Mouse (Mus musculus) liver, adult 2 months (tissue): Measurements from ENCODE around the gene Hdac2.

Experiments
- CTCF ChIP-seq: fragments of 200-500 bp; IDR thresholded peaks from 2 replicates; pipeline ENCODE4 v1.5.1; 2011; ENCODE audit warnings: low read depth, low read length, control low read depth
- POLR2A ChIP-seq: fragments of 200-500 bp; IDR thresholded peaks from 2 replicates; pipeline ENCODE4 v1.6.1; 2011; ENCODE audit warnings: low read length, control low read depth; ENCODE audit not compliant: insufficient read depth; ENCODE audit errors: extremely low read depth

DNA sequence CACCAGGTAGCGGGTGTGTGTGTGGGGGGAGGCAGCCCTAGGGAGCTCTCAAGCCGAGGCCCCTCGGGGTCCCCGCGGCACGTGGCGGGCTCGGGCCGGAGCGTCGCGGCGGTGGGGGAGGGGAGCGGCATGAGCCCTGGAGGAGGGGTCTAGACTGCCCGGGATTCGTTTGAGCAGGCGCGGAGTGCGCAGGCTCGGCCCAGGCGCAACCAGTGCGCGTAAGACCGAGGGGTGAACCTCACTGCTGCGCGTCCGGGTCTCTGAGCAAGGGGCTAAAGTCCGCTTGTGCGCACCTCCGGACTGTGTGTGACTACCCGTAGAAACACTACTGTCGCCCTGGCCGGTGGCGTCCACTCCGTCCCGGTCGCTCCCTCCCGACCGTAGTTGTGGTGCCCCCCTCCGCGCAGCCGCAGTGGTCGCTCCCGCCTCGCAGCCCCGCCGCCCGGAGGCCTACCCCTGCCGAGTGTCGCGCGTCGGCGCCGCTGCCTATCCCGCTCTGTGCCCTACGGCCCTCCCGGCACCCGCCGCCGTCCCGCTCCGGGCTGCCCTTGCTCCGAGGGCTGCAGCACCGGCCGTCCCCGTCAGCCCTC is at the start of gene Hdac2:
- TF ChIP-seq CTCF (no peak), POLR2A (peak; percentile 74; the same call in 1 of the 2 replicates)
